Mouse (Mus musculus) limb, embryonic 14.5 days (tissue): Measurements from ENCODE around the gene Npb. TPM values are rescaled to one million over a fixed set of nuclear protein-coding genes. Genes with fewer than 3 reads are reported as not detected.
"Not testable (repeated sequence)": the region's sequence is repeated elsewhere in the genome, so short reads cannot be mapped to it uniquely, and the experiment has no call there.

Source experiments
- ATAC-seq: fragments of 200-750 bp; cut with Nextera tagmentation; 2 replicates; pipeline ENCODE4 v1.8.0; 2017; ENCODE audit warnings: low read depth, moderate number of reproducible peaks, moderate TSS enrichment; ENCODE audit not compliant: low FRiP score
- DNase-seq: peaks from one replicate; pipeline ENCODE4 v3.0.0-alpha.2; 2015; ENCODE audit warnings: low spot score
- H3K27ac ChIP-seq: fragments of 300-500 bp; sonication (generic); replicated peaks from 2 replicates; pipeline ENCODE4 v1.5.1; 2014; ENCODE audit warnings: low read depth, mild to moderate bottlenecking, low read length, moderate library complexity, mixed read lengths
- H3K27me3 ChIP-seq: fragments of 300-500 bp; sonication (generic); 2 replicates; pipeline ENCODE4 v1.6.1; 2014; ENCODE audit warnings: low read length, mixed read lengths; ENCODE audit not compliant: control insufficient read depth, insufficient read depth
- H3K36me3 ChIP-seq: fragments of 300-500 bp; sonication (generic); 2 replicates; pipeline ENCODE4 v1.6.1; 2014; ENCODE audit warnings: mild to moderate bottlenecking, low read length, moderate library complexity, mixed read lengths; ENCODE audit not compliant: control insufficient read depth, insufficient read depth
- H3K4me1 ChIP-seq: fragments of 300-500 bp; sonication (generic); 2 replicates; pipeline ENCODE4 v1.6.1; 2014; ENCODE audit warnings: antibody characterized with exemption, low read length, mixed read lengths; ENCODE audit not compliant: control insufficient read depth, insufficient read depth
- H3K4me2 ChIP-seq: fragments of 300-500 bp; sonication (generic); replicated peaks from 2 replicates; pipeline ENCODE4 v1.6.1; 2014; ENCODE audit warnings: low read depth, mild to moderate bottlenecking, low read length, moderate library complexity; ENCODE audit not compliant: severe bottlenecking
- H3K4me3 ChIP-seq: fragments of 300-500 bp; sonication (generic); replicated peaks from 2 replicates; pipeline ENCODE4 v1.5.1; 2014; ENCODE audit warnings: low read length
- H3K9ac ChIP-seq: fragments of 300-500 bp; sonication (generic); 2 replicates; pipeline ENCODE4 v1.6.1; 2014; ENCODE audit warnings: mild to moderate bottlenecking, low read depth, low read length, moderate library complexity; ENCODE audit not compliant: severe bottlenecking
- H3K9me3 ChIP-seq: fragments of 300-500 bp; sonication (generic); 2 replicates; pipeline ENCODE4 v1.6.1; 2016; ENCODE audit warnings: low read length; ENCODE audit not compliant: control insufficient read depth
- POLR2A ChIP-seq: fragments of 200-500 bp; IDR thresholded peaks from 2 replicates; pipeline ENCODE4 v1.8.0; 2012; ENCODE audit warnings: inconsistent platforms, mild to moderate bottlenecking, moderate library complexity, borderline replicate concordance; ENCODE audit not compliant: insufficient read depth, insufficient read length; ENCODE audit errors: extremely low read depth
- WGBS: fragments of 180-500 bp; shearing (Covaris S2); extraction: QIAGEN DNeasy Blood & Tissue Kit; methylation state at CpG from one replicate; pipeline ENCODE4 v1.1.7; 2014; 5-methylcytosine and 5-hydroxymethylcytosine counted together
- polyA plus RNA-seq, 2 experiments: library from polyadenylated mRNA; depleted of rRNA in 1 of 2; stranded (reverse) in 1 of 2; unstranded in 1 of 2; fragments of >200 nt; fragmentation: Nextera tagmentation in 1 of 2; extraction: Ambion mirVana in 1 of 2; gene quantifications; 2 replicates each; pipeline versions ENCODE4 v1.2.1 to v1.2.3; 2012 to 2014

Npb gene
- polyA plus RNA-seq (2012; rRNA removed), result 2.1 and 3.3 TPM in 2 replicates
- 2.1 and 2.7 TPM in 2 replicates for polyA plus RNA-seq (2014; fragmentation: Nextera tagmentation; extraction: Ambion mirVana)

GRCm38 (mm10) chr11:120608241-120609034 lies at the start of gene Npb:
TSS of gene Npb (plus strand) at chr11:120608477.
- Histone ChIP-seq H3K4me1 (peaks cover 9% of the 10 kb centered on the region; the same call in 1 of the 2 replicates), H3K36me3 (peaks cover 69% of the 10 kb centered on the region), H3K4me3 (peak within 1 kb of the TSS; percentile 28), H3K27ac (no peak within 1 kb of the TSS), H3K4me2 (peak within 1 kb of the TSS; percentile 54), H3K27me3 (peaks cover 6% of the 10 kb centered on the region), H3K9ac (peak within 1 kb of the TSS; percentile 51), H3K9me3 (no peaks in the 10 kb centered on the region)
- ATAC-seq (0 out of 2 replicates have a peak, but pooled peaks have one; percentile 11), DNase-seq (no peak)
- 5% methylated on average over 45 of the region's 45 CpGs for WGBS
- no peak for TF ChIP-seq POLR2A

- WGBS, result 89% methylated on average over 6 of the region's 6 CpGs
- not testable (repeated sequence) for H3K9ac ChIP-seq, H3K4me1 ChIP-seq, DNase-seq, H3K27ac ChIP-seq, H3K4me3 ChIP-seq, H3K9me3 ChIP-seq, H3K4me2 ChIP-seq, H3K27me3 ChIP-seq, ATAC-seq
- peaks cover 51% of the 10 kb centered on the region for H3K36me3 ChIP-seq
Observed at GRCm38 (mm10) chr11:120558843-120559242, 49.4 kb upstream of the Npb start.

GRCm38 (mm10) chr11:120560952-120561728 lies 47.1 kb upstream of the Npb start:
- DNase-seq (no peak), ATAC-seq (no peak)
- no peak overlapping the region for H3K4me3 ChIP-seq
- no peak for TF ChIP-seq POLR2A
- H3K27me3 ChIP-seq, result no peaks in the 10 kb centered on the region
- H3K4me2 ChIP-seq, result no peak overlapping the region
- no peaks in the 10 kb centered on the region for H3K9me3 ChIP-seq
- H3K27ac ChIP-seq, result no peak overlapping the region
- H3K36me3 ChIP-seq, result peaks cover 74% of the 10 kb centered on the region
- WGBS, result 93% methylated on average over 13 of the region's 13 CpGs
- H3K4me1 ChIP-seq, result no peaks in the 10 kb centered on the region
- H3K9ac ChIP-seq, result no peak overlapping the region

- ATAC-seq, result no peak
- Histone ChIP-seq H3K4me1 (no peaks in the 10 kb centered on the region), H3K4me2 (no peak overlapping the region), H3K9me3 (no peaks in the 10 kb centered on the region), H3K27ac (no peak overlapping the region), H3K4me3 (no peak overlapping the region), H3K36me3 (peaks cover 92% of the 10 kb centered on the region), H3K9ac (no peak overlapping the region), H3K27me3 (no peaks in the 10 kb centered on the region)
- DNase-seq, result no peak
- no peak for TF ChIP-seq POLR2A
- WGBS, result 97% methylated on average over 13 of the region's 13 CpGs
Observed at GRCm38 (mm10) chr11:120562949-120563348, 45.3 kb upstream of the Npb start.

- Histone ChIP-seq H3K9ac (no peak overlapping the region), H3K4me3 (no peak overlapping the region), H3K4me1 (0 out of 2 replicates have a peak, but pooled peaks cover 2% of the 10 kb centered on the region), H3K36me3 (peaks cover 96% of the 10 kb centered on the region), H3K9me3 (no peaks in the 10 kb centered on the region), H3K27ac (no peak overlapping the region), H3K27me3 (no peaks in the 10 kb centered on the region), H3K4me2 (no peak overlapping the region)
- DNase-seq (no peak), ATAC-seq (no peak)
- 86% methylated on average over 9 of the region's 9 CpGs for WGBS
- no peak for TF ChIP-seq POLR2A
Observed at GRCm38 (mm10) chr11:120565114-120565513, 43.2 kb upstream of the Npb start.
